Mouse (Mus musculus) c-Kit-positive CD71-positive TER-119-negative erythroid progenitor cells, embryonic 14.5 days (primary cell): ENCODE results near the gene Xpnpep2.

Source experiments
- DNase-seq: peaks from one replicate; pipeline ENCODE4 v3.0.0-alpha.2; 2013; ENCODE audit warnings: low read depth

The Xpnpep2 gene

DNA sequence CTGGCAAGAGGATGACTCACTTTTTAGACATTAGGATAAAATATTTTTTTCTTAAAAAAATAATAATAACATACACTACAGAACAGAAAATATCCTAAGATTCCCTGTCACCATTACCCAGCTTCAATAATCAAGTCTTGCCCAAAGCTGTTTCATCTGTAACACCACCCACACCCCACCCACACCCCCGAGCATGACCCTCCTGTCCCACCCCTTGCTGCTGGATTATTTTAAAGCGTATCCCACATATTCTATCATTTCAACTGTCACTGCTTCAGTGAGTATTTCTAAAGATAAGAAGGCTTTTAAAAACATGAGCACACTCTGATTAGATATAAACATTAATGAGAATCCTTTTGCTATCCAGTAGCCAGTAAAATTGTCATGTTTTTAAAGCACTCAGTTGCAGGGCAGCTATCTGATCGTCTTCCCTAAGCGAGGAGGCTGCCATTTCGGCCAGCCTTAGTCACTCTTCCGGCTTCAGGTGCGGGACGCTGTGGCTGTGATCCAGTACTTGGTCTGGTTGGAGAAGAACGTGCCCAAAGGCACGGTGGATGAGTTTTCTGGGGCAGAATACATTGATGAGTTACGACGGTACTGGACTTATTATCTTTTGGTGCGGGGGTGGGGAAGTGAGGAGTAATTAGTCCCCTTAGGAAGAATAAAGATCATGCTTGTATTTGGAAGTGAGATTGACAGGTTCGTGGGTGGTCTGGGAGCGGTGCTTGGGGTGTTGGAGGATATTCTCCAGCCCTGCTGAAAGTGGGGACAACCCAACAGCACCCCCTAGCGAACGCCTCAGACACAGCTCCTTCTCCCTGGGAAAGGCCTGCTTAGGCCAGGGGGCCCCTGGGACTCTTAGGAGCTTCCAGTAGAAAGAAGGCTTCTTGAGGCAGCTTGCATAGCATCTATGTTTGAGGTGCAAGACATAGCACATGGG, 15.9 kb downstream of the Xpnpep2 start:
- no peak for DNase-seq

- DNase-seq = no peak
Measured at GRCm38 (mm10) chrX:48126903-48127476, 18.5 kb downstream of the Xpnpep2 start.

- no peak for DNase-seq
Measured at GRCm38 (mm10) chrX:48127502-48128218, 19.1 kb downstream of the Xpnpep2 start.

- no peak for DNase-seq
Measured at GRCm38 (mm10) chrX:48129167-48129566, 20.6 kb downstream of the Xpnpep2 start.

GRCm38 (mm10) chrX:48136935-48137334, 28.4 kb downstream of the Xpnpep2 start:
- DNase-seq = no peak

DNA sequence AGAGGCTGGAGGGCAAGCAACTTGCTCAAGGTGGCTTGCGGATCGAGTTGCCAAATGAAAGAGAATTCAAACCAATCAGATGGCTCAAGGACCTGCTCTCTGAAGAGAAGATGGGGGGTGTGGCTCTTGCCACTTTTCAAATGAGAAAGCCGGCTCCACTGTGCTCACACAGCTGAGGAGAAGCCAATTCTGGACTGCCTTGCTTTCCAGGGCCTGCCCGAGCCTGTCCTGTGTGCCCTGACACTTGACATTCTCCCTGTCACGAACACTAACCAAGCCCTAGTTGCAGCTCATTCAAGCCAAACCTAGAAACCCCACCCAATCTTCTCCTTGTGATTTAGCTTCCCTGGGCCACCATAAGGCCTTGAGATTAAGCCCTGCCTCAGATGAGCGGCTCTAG, 29.5 kb downstream of the Xpnpep2 start:
- DNase-seq = no peak

DNA sequence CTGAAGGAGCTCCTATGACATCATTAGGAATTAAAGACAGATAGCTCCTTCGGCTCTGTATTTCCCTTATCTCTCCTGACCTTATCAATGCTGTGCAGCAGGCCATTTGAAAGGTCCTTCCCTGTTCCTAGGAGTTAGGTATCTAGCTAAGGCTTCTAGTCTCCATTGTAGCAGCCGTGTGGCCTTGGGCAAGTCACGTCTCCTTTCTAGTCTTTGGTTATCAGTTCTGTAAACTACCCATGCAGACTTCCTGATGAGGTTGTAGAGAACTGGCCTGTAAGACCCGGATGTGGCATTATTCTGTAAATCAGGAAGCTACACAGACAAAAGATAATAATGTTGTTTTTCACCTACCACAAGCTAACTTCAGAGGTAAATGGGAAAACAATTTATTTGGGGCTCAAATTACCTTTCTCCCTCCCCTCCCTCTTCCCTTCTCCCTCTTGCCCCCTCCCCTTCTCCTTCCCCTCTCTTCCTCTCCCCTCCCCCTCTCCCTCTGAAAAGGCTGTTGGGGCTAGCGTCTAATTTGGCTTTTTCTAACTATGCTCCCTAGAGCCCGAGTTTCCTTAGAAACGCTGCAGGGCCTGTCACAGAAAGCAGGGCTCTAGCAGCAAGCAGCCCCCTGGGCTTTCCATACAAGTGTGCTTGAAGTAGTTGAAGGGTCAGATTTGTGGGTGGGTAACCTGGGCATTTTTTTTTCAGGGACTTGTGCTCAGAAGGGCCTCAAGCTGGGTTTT, 30.2 kb downstream of the Xpnpep2 start:
- no peak for DNase-seq

- no peak for DNase-seq
Measured at GRCm38 (mm10) chrX:48139368-48140285, 31.1 kb downstream of the Xpnpep2 start.

- DNase-seq = no peak
Measured at GRCm38 (mm10) chrX:48140286-48140877, 31.9 kb downstream of the Xpnpep2 start.

DNA sequence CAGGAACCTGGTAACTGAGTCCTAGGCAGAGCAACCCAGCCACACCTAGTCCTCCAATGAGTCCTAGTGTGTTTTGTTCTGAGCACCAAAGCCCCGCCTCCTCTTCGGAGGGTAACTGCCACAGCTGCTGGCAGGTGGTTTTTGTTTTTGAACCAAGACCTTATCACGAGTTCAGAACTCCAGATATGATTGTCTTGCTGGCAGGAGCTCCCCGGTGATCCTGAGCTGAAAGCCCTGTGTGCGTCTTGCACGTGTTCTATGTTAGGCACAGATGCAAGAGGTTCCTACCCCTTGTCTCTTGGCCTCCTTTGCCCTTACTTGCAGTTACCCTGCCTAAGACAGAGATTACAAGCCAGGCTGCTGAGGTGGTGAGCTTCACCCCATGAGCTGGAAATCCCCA, 33.0 kb downstream of the Xpnpep2 start:
- no peak for DNase-seq

DNA sequence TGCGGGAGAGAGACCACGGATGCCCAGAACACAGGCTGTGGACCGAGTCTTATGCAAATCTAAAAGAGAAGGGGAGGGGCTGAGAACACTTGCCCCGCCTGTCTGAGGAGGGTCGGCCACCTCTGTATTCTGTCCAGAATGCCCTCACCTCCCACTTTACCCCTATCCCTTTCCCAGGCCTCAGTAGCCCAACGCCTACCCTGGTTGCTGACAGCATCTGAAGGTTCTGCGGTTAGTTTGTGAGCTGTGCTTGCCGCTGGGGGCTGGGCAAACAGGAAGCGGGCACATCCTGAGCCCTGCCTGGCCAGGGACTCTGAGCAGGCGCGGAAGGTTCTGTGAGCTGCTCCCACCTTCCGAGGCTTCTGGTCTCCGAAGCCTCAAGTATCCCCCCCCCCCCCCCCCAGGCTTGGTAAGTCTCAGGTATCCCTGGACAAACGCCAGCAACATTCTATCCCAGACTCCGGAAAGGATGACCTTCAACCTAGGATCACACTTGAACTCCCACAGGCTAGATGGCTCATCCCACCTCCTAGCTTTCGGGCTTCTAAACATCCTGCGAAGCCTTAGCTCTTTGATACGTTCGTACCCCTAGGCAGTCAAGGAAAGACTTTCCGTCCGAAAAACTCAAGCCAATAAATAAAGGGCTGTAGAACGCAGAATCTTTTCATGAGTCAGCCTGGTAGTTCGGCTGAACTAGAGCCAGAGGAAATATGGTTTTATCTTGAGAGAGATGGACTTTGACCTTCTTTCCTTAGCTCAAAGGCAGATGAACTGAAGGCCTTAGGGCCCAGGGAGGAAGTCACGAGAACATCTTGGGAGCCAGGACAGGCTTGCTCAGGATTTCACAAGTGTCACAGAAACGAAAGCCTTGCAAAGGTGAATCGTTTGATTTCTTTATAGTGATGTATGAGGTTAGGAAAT, 35.1 kb downstream of the Xpnpep2 start:
- no peak for DNase-seq

DNA sequence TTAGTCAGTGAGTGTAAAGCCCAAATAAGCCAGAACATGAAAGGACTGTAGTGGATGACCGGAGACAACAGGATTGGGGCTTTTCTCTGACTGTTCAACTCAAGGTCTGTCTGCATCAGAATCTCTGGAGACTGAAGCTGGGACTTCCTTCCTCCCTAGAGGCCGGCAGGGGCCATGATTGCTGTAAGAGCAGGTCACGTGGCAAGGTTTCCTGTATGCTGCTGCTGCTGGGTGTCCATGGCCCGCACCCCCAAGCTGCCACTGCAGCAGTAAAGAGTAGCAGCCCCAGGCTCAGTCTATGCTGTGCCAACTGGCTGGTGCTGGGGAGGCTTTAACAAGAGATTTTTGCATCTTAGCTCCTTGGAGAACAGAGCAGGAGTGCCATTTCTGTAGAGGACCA, 37.7 kb downstream of the Xpnpep2 start, which contains the start of gene Sash3:
Gene Sash3 (plus strand): TSS at position 175 of the 400 bp plus-strand sequence.
- DNase-seq = no peak

GRCm38 (mm10) chrX:48147226-48147625, 38.7 kb downstream of the Xpnpep2 start:
- DNase-seq = no peak

DNA sequence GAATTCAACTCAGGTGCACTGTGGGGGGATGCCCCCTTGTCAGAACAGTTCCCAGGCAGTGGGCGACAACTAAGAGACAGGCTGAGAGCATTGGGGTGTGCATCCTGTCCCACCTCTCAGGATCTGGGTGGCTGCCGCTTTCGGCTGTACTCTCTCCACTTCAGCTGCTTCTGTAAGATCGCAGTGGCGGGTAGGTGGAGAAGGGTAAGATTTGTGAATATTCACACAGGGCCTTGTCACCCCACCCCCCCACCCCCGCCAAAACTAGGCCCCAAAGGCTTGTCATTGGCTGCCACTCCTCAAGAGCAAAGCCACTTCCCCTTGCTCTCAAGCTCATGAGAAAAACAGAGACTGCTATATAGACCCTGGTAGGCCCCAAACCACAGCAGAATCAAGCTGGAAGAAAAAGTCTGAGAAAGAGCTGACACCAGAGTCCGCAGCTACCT, 39.2 kb downstream of the Xpnpep2 start:
- no peak for DNase-seq

GRCm38 (mm10) chrX:48152106-48152505, 43.6 kb downstream of the Xpnpep2 start:
- no peak for DNase-seq

GRCm38 (mm10) chrX:48153414-48153813, 44.9 kb downstream of the Xpnpep2 start:
- DNase-seq = peak; percentile 67

DNA sequence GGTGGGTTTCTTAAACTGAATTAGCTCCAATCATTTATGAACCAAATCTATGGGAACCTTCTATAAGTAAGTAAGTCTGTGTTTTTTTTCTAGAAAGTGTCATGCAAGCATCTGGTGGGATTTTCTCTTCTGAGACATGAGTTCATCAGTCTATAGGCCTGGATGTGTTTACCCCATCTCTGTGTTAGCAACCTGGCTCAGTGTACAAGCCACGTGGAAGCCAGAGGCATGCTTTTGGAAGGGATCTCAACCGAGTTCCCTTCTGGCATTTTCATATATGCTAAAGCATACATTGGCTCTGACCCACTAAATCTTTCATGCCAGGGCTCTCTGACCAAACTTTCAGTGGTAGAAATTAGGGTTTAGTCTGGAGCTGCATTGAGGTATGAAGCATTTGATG, 45.4 kb downstream of the Xpnpep2 start:
- DNase-seq = no peak

DNA sequence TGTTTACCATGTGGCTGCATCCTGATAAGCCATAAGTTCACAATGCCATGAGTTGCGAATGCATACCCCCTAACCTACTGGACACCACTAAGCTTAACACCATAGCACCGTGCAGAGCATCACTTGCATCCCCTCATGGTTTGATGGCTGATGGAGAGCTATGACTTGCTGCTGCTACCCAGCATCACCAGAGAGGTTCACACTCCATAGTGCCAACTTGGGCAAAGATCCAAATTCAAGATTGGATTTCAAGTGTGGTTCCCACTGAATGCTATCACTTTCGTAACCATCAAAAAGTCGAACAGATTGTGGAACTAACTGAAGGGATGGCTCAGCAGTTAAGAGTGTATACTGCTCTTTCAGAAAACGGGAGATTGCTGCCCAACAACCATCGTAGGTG, 47.0 kb downstream of the Xpnpep2 start:
- DNase-seq = no peak

- no peak for DNase-seq
Measured at GRCm38 (mm10) chrX:48157396-48157795, 48.9 kb downstream of the Xpnpep2 start.
